Comparison of ENCODE assay signal across 10 mouse cellular contexts in the genomic region with DNA sequence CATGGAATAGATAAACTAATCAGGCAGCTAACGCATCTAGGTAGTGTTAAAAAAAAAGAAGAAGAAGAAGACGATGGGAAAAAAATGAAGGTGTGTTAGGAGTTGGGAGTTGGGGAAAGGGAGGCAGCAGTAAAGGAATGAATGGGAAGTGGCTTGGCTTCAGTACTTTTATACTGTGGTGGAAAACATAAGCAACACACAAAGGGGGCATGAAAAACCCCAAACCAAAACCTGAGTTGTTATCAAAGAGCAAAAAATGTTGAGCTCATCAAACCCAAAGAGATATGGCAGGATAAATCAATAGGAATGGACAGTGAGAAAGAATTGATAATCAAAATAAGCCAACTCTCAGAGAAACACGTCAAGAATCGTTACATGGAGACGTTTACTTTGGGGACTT. TPM values are rescaled to one million over a fixed set of nuclear protein-coding genes. Genes with fewer than 3 reads are reported as not detected.
DNase-seq lines count a peak whose midpoint lies in the region; ATAC-seq lines count a peak whose summit lies in the region.
"Had no signal": no experiment of that assay in that cellular context is flagged by ENCODE, and none has a peak within 500 bp of the region (broad histone marks: within the 10 kb centered on the region; RNA-seq: fewer than 3 reads in every experiment).

No protein-coding gene starts in this region.

- intact Hi-C loops in left cerebral cortex, postnatal 10 days (cut with DNase I) = loop anchor here (5.0 to 10.0 kb wide), 2 partner anchors 92 to 194 kb away; no protein-coding TSS in a partner anchor

- no peaks in the 10 kb centered on the region for H3K27me3 ChIP-seq in embryonic facial prominence, embryonic 10.5 days (replicated peaks; ENCODE audit: low read depth, poor library complexity, severe bottlenecking)
- H3K27me3 ChIP-seq in embryonic facial prominence, embryonic 13.5 days = no peaks in the 10 kb centered on the region
- no peaks in the 10 kb centered on the region for H3K27me3 ChIP-seq in hindbrain, embryonic 12.5 days
- no peaks in the 10 kb centered on the region for H3K27me3 ChIP-seq in midbrain, embryonic 11.5 days (ENCODE audit: control insufficient read depth, insufficient read depth, low read length)

- DNase-seq in embryonic facial prominence, embryonic 10.5 days (ENCODE audit: low spot score) = no peak
- DNase-seq in midbrain, embryonic 11.5 days (ENCODE audit: low spot score, missing footprints) = peak; percentile 91
- DNase-seq in adrenal gland, postnatal 10 days = no peak
- DNase-seq in gastrocnemius, postnatal 25 days = no peak
- DNase-seq in left cerebral cortex, postnatal 10 days (ENCODE audit: extremely low spot score in 1 of 2, low spot score in 2 of 2) = no peak
- DNase-seq: cerebellum, adult 9-11 months; kidney, postnatal 4 days; lung, postnatal 14 days had no signal

- no peaks in the 10 kb centered on the region for H3K9me3 ChIP-seq in embryonic facial prominence, embryonic 10.5 days
- no peaks in the 10 kb centered on the region for H3K9me3 ChIP-seq in embryonic facial prominence, embryonic 13.5 days
- H3K9me3 ChIP-seq in hindbrain, embryonic 12.5 days (replicated peaks) = no peaks in the 10 kb centered on the region
- no peaks in the 10 kb centered on the region for H3K9me3 ChIP-seq in midbrain, embryonic 11.5 days (ENCODE audit: control insufficient read depth, low read length)

- H3K4me2 ChIP-seq in embryonic facial prominence, embryonic 13.5 days = peak overlapping the region; percentile 70
- peak overlapping the region; percentile 73 for H3K4me2 ChIP-seq in hindbrain, embryonic 12.5 days (replicated peaks)
- H3K4me2 ChIP-seq in midbrain, embryonic 11.5 days = peak overlapping the region; percentile 66

- H3K9ac ChIP-seq in embryonic facial prominence, embryonic 13.5 days = peak overlapping the region; percentile 99
- peak overlapping the region; percentile 100 for H3K9ac ChIP-seq in hindbrain, embryonic 12.5 days
- peak overlapping the region; percentile 99 for H3K9ac ChIP-seq in midbrain, embryonic 11.5 days (ENCODE audit: low read length)

- no peak for ATAC-seq in embryonic facial prominence, embryonic 13.5 days (ENCODE audit: insufficient number of reproducible peaks, insufficient read depth, low FRiP score, low TSS enrichment, low read depth)
- no peak for ATAC-seq in hindbrain, embryonic 12.5 days (ENCODE audit: low FRiP score)
- ATAC-seq in midbrain, embryonic 11.5 days (ENCODE audit: low FRiP score) = no peak

- H3K4me1 ChIP-seq in embryonic facial prominence, embryonic 10.5 days = peaks cover 17% of the 10 kb centered on the region
- H3K4me1 ChIP-seq in embryonic facial prominence, embryonic 13.5 days = peaks cover 19% of the 10 kb centered on the region
- H3K4me1 ChIP-seq in hindbrain, embryonic 12.5 days = peaks cover 20% of the 10 kb centered on the region
- H3K4me1 ChIP-seq in midbrain, embryonic 11.5 days (ENCODE audit: control insufficient read depth, insufficient read depth, low read length) = peaks cover 9% of the 10 kb centered on the region

- peak overlapping the region; percentile 99 for H3K27ac ChIP-seq in embryonic facial prominence, embryonic 10.5 days (replicated peaks)
- peak overlapping the region; percentile 96 for H3K27ac ChIP-seq in embryonic facial prominence, embryonic 13.5 days
- H3K27ac ChIP-seq in hindbrain, embryonic 12.5 days = peak overlapping the region; percentile 98
- H3K27ac ChIP-seq in midbrain, embryonic 11.5 days (ENCODE audit: low read depth, low read length) = 0 out of 2 replicates have a peak overlapping the region, but pooled peaks have one; percentile 6

- H3K36me3 ChIP-seq in embryonic facial prominence, embryonic 10.5 days (replicated peaks) = peaks cover 71% of the 10 kb centered on the region
- peaks cover 24% of the 10 kb centered on the region for H3K36me3 ChIP-seq in embryonic facial prominence, embryonic 13.5 days
- peaks cover 14% of the 10 kb centered on the region; the same call in 1 of the 2 replicates for H3K36me3 ChIP-seq in hindbrain, embryonic 12.5 days
- peaks cover 12% of the 10 kb centered on the region for H3K36me3 ChIP-seq in midbrain, embryonic 11.5 days (ENCODE audit: control insufficient read depth, insufficient read depth, low read length)

- H3K4me3 ChIP-seq in embryonic facial prominence, embryonic 10.5 days = peak overlapping the region; percentile 97
- H3K4me3 ChIP-seq in embryonic facial prominence, embryonic 13.5 days = peak overlapping the region; percentile 97
- peak overlapping the region; percentile 87 for H3K4me3 ChIP-seq in hindbrain, embryonic 12.5 days
- H3K4me3 ChIP-seq in midbrain, embryonic 11.5 days (ENCODE audit: low read depth, low read length) = peak overlapping the region; percentile 92

- WGBS in embryonic facial prominence, embryonic 10.5 days = 49% methylated on average over 5 of the region's 5 CpGs
- WGBS in embryonic facial prominence, embryonic 13.5 days = 16% methylated on average over 5 of the region's 5 CpGs
- WGBS in hindbrain, embryonic 12.5 days = 33% methylated on average over 5 of the region's 5 CpGs
- WGBS in midbrain, embryonic 11.5 days = 35% methylated on average over 5 of the region's 5 CpGs

RNA-seq across cellular contexts. Expression of a gene that starts 5.6 kb away (rescaled TPM):
- polyA plus RNA-seq in embryonic facial prominence, embryonic 10.5 days (2016; fragmentation: Nextera tagmentation; extraction: Ambion mirVana) = 300 and 318 TPM in 2 replicates
- 198 and 204 TPM in 2 replicates for polyA plus RNA-seq in embryonic facial prominence, embryonic 13.5 days (2015; fragmentation: Nextera tagmentation; extraction: Ambion mirVana)
- 578 and 604 TPM in 2 replicates for polyA plus RNA-seq in hindbrain, embryonic 12.5 days (2016; fragmentation: Nextera tagmentation; extraction: Ambion mirVana)
- 618 and 725 TPM in 2 replicates for polyA plus RNA-seq in midbrain, embryonic 11.5 days (2014; fragmentation: Nextera tagmentation; extraction: Ambion mirVana)
- 1 to 10 TPM; 1.4 to 1.9 TPM for total RNA-seq in adrenal gland, postnatal 10 days (2021)
- total RNA-seq in gastrocnemius, postnatal 25 days (2021) = under 1 TPM; 0.28 to 0.35 TPM
- total RNA-seq in left cerebral cortex, postnatal 10 days (2021) = 10 to 100 TPM; 26.1 to 29.8 TPM

Comparison
In these comparisons a context has a peak if more than half of its experiments do, and no peak if none do; other contexts are left out.
1. H3K27ac ChIP-seq: peak in every context shown above with its lines; median percentile 99 in embryonic facial prominence, embryonic 10.5 days; 98 in hindbrain, embryonic 12.5 days; 96 in embryonic facial prominence, embryonic 13.5 days; 6 in midbrain, embryonic 11.5 days.